Mouse (Mus musculus) myocyte (in vitro differentiated cells): Measurements from ENCODE around the gene P4ha2. TPM values are rescaled to one million over a fixed set of nuclear protein-coding genes. Genes with fewer than 3 reads are reported as not detected.

Experiments used
- H3K27me3 ChIP-seq: one replicate; pipeline ENCODE4 v1.6.1; 2011; ENCODE audit not compliant: control insufficient read depth, insufficient read depth, insufficient read length
- H3K36me3 ChIP-seq: one replicate; pipeline ENCODE4 v1.6.1; 2011; ENCODE audit not compliant: control insufficient read depth, insufficient read depth
- H3K4me2 ChIP-seq: one replicate; pipeline ENCODE4 v1.6.1; 2011; ENCODE audit warnings: low read depth, control low read depth
- H3K4me3 ChIP-seq: one replicate; pipeline ENCODE4 v1.5.1; 2011; ENCODE audit warnings: mild to moderate bottlenecking, control low read depth, moderate library complexity
- H3K79me2 ChIP-seq: one replicate; pipeline ENCODE4 v1.6.1; 2011; ENCODE audit not compliant: control insufficient read depth, insufficient read depth
- H3ac ChIP-seq: one replicate; pipeline ENCODE4 v1.6.1; 2011; ENCODE audit not compliant: control insufficient read depth, insufficient read length
- CEBPB ChIP-seq: IDR thresholded peaks from 2 replicates; pipeline ENCODE4 v1.6.1; 2011; ENCODE audit warnings: mild to moderate bottlenecking, moderate library complexity; ENCODE audit not compliant: poor library complexity, insufficient read depth, severe bottlenecking
- E2F4 ChIP-seq: IDR thresholded peaks from one replicate; pipeline ENCODE4 v1.6.1; 2011; ENCODE audit warnings: mild to moderate bottlenecking, control low read depth, moderate library complexity; ENCODE audit not compliant: insufficient read depth
- MAX ChIP-seq: IDR thresholded peaks from one replicate; pipeline ENCODE4 v1.6.1; 2011; ENCODE audit warnings: low read depth, mild to moderate bottlenecking, control low read depth
- MYOD1 ChIP-seq, 3 experiments: IDR thresholded peaks; one replicate each; pipeline ENCODE4 v1.6.1; 2011; ENCODE audit warnings: control low read depth in 2 of 3, low read depth in 2 of 3, mild to moderate bottlenecking in 2 of 3, moderate library complexity in 1 of 3; ENCODE audit not compliant: insufficient read length in 2 of 3, control insufficient read depth in 1 of 3
- MYOG ChIP-seq, 3 experiments: IDR thresholded peaks; one replicate each; pipeline ENCODE4 v1.6.1; 2011; ENCODE audit warnings: control low read depth in 2 of 3, low read depth in 2 of 3, mild to moderate bottlenecking in 2 of 3; ENCODE audit not compliant: insufficient read length in 2 of 3, control insufficient read depth in 1 of 3, insufficient read depth in 1 of 3
- POLR2A ChIP-seq: IDR thresholded peaks from one replicate; pipeline ENCODE4 v1.6.1; 2011; ENCODE audit warnings: low read depth, mild to moderate bottlenecking, control low read depth, moderate library complexity; ENCODE audit not compliant: insufficient read length
- POLR2AphosphoS2 ChIP-seq: IDR thresholded peaks from one replicate; pipeline ENCODE4 v1.6.1; 2011; ENCODE audit warnings: low read depth, control low read depth; ENCODE audit not compliant: insufficient read length
- REST ChIP-seq: IDR thresholded peaks from one replicate; pipeline ENCODE4 v1.6.1; 2011; ENCODE audit warnings: mild to moderate bottlenecking, control low read depth, moderate library complexity; ENCODE audit not compliant: insufficient read depth, insufficient read length
- SRF ChIP-seq: IDR thresholded peaks from one replicate; pipeline ENCODE4 v1.6.1; 2011; ENCODE audit warnings: low read depth; ENCODE audit not compliant: control insufficient read depth, insufficient read length
- TCF12 ChIP-seq: IDR thresholded peaks from one replicate; pipeline ENCODE4 v1.6.1; 2011; ENCODE audit warnings: mild to moderate bottlenecking, control low read depth; ENCODE audit not compliant: poor library complexity, insufficient read depth, severe bottlenecking
- TCF3 ChIP-seq: IDR thresholded peaks from one replicate; pipeline ENCODE4 v1.6.1; 2011; ENCODE audit warnings: low read depth, control low read depth; ENCODE audit not compliant: insufficient read length
- USF1 ChIP-seq: IDR thresholded peaks from one replicate; pipeline ENCODE4 v1.6.1; 2011; ENCODE audit warnings: low read depth, mild to moderate bottlenecking, control low read depth, moderate library complexity
- polyA plus RNA-seq: library from polyadenylated mRNA; unstranded; fragments of >200 nt; fragmentation: generic; extraction: Trizol; gene quantifications from one replicate; pipeline ENCODE4 v1.2.1, GENCODE M21; 2012; ENCODE audit warnings: missing spikeins

P4ha2 gene
- polyA plus RNA-seq, 1 experiment, result 89.0 TPM

GRCm38 (mm10) chr11:54105011-54105410, 5.1 kb downstream of the P4ha2 start:
- no peak overlapping the region for H3ac ChIP-seq
- TF ChIP-seq CEBPB, result no peak
- TF ChIP-seq MYOD1 (IDR thresholded peaks at IDR 0.05; ENCODE audit: control insufficient read depth in 1 of 3, insufficient read length in 2 of 3, low read depth in 2 of 3), result no peak
- no peak for TF ChIP-seq USF1
- no peak for TF ChIP-seq SRF
- TF ChIP-seq TCF12, result no peak
- TF ChIP-seq POLR2AphosphoS2, result no peak
- no peak for TF ChIP-seq REST
- TF ChIP-seq MYOG (IDR thresholded peaks at IDR 0.05; ENCODE audit: control insufficient read depth in 1 of 3, insufficient read depth in 1 of 3, insufficient read length in 2 of 3, low read depth in 2 of 3), result no peak
- no peak for TF ChIP-seq POLR2A
- TF ChIP-seq TCF3, result no peak
- no peak for TF ChIP-seq E2F4
- TF ChIP-seq MAX, result no peak
- H3K79me2 ChIP-seq, result no peaks in the 10 kb centered on the region
- no peaks in the 10 kb centered on the region for H3K27me3 ChIP-seq
- peaks cover 3% of the 10 kb centered on the region for H3K36me3 ChIP-seq
- H3K4me3 ChIP-seq, result no peak overlapping the region
- no peak overlapping the region for H3K4me2 ChIP-seq

- no peaks in the 10 kb centered on the region for H3K27me3 ChIP-seq
- no peak overlapping the region for H3K4me3 ChIP-seq
- peaks cover 8% of the 10 kb centered on the region for H3K36me3 ChIP-seq
- no peaks in the 10 kb centered on the region for H3K79me2 ChIP-seq
- TF ChIP-seq POLR2A, result no peak
- no peak for TF ChIP-seq SRF
- TF ChIP-seq MAX, result no peak
- TF ChIP-seq USF1, result no peak
- no peak for TF ChIP-seq REST
- TF ChIP-seq CEBPB, result no peak
- TF ChIP-seq MYOG (IDR thresholded peaks at IDR 0.05; ENCODE audit: control insufficient read depth in 1 of 3, insufficient read depth in 1 of 3, insufficient read length in 2 of 3, low read depth in 2 of 3), result no peak
- no peak for TF ChIP-seq TCF3
- no peak for TF ChIP-seq TCF12
- no peak for TF ChIP-seq POLR2AphosphoS2
- TF ChIP-seq MYOD1 (IDR thresholded peaks at IDR 0.05; ENCODE audit: control insufficient read depth in 1 of 3, insufficient read length in 2 of 3, low read depth in 2 of 3), result no peak
- TF ChIP-seq E2F4, result no peak
- no peak overlapping the region for H3ac ChIP-seq
- H3K4me2 ChIP-seq, result no peak overlapping the region
Measured at GRCm38 (mm10) chr11:54106676-54107075, 6.8 kb downstream of the P4ha2 start.

GRCm38 (mm10) chr11:54107239-54107638, 7.3 kb downstream of the P4ha2 start:
- peaks cover 11% of the 10 kb centered on the region for H3K36me3 ChIP-seq
- TF ChIP-seq POLR2AphosphoS2 (no peak), USF1 (no peak), CEBPB (no peak)
- no peak overlapping the region for H3ac ChIP-seq
- H3K79me2 ChIP-seq, result no peaks in the 10 kb centered on the region
- no peaks in the 10 kb centered on the region for H3K27me3 ChIP-seq
- no peak overlapping the region for H3K4me3 ChIP-seq
- H3K4me2 ChIP-seq, result no peak overlapping the region

GRCm38 (mm10) chr11:54108131-54108530, 8.2 kb downstream of the P4ha2 start:
- TF ChIP-seq POLR2A, result no peak
- no peak for TF ChIP-seq TCF12
- no peak for TF ChIP-seq SRF
- TF ChIP-seq TCF3, result no peak
- no peak for TF ChIP-seq REST
- no peak for TF ChIP-seq MYOD1 (IDR thresholded peaks at IDR 0.05; ENCODE audit: control insufficient read depth in 1 of 3, insufficient read length in 2 of 3, low read depth in 2 of 3)
- no peak for TF ChIP-seq MAX
- TF ChIP-seq MYOG (IDR thresholded peaks at IDR 0.05; ENCODE audit: control insufficient read depth in 1 of 3, insufficient read depth in 1 of 3, insufficient read length in 2 of 3, low read depth in 2 of 3), result no peak
- TF ChIP-seq E2F4, result no peak
- TF ChIP-seq USF1, result no peak
- no peak for TF ChIP-seq CEBPB
- TF ChIP-seq POLR2AphosphoS2, result no peak
- peaks cover 11% of the 10 kb centered on the region for H3K36me3 ChIP-seq
- no peaks in the 10 kb centered on the region for H3K79me2 ChIP-seq
- H3K4me2 ChIP-seq, result no peak overlapping the region
- no peak overlapping the region for H3K4me3 ChIP-seq
- H3ac ChIP-seq, result no peak overlapping the region
- H3K27me3 ChIP-seq, result no peaks in the 10 kb centered on the region

- no peak overlapping the region for H3K4me3 ChIP-seq
- no peaks in the 10 kb centered on the region for H3K27me3 ChIP-seq
- TF ChIP-seq POLR2AphosphoS2 (peak; percentile 28), E2F4 (no peak), SRF (no peak)
- no peak overlapping the region for H3ac ChIP-seq
- no peaks in the 10 kb centered on the region for H3K79me2 ChIP-seq
- H3K36me3 ChIP-seq, result peaks cover 11% of the 10 kb centered on the region
- H3K4me2 ChIP-seq, result no peak overlapping the region
Measured at GRCm38 (mm10) chr11:54108894-54109293, 9.0 kb downstream of the P4ha2 start.
